Mouse (Mus musculus) adrenal gland, postnatal 14 days (tissue): ENCODE results near the gene Dbp. TPM values are rescaled to one million over a fixed set of nuclear protein-coding genes. Genes with fewer than 3 reads are reported as not detected.
"Not testable (repeated sequence)": the region's sequence is repeated elsewhere in the genome, so short reads cannot be mapped to it uniquely, and the experiment has no call there.

Experiments used
- DNase-seq: peaks from one replicate; pipeline ENCODE4 v3.0.0; 2021; ENCODE audit warnings: mixed read lengths
- long read RNA-seq, 2 experiments: library from polyadenylated mRNA; stranded (forward); transcript quantifications; one replicate each; pipeline ENCODE4 v2.0.0; 2021
- total RNA-seq: library from RNA; stranded (reverse); gene quantifications from 2 replicates; pipeline ENCODE4 v1.2.3, GENCODE M21; 2021

The Dbp gene
- 31.2 and 46.3 TPM in 2 replicates for total RNA-seq
- long read RNA-seq, experiment 1, transcript Dbp-201 (4 exons, 1,837 nt): major isoform, 57 of 78 reads
- long read RNA-seq, experiment 1, transcript Dbp-205 (2 exons, 1,732 nt): minor isoform, 8 of 78 reads
- long read RNA-seq, experiment 1, partial matches to known transcripts: 4 of 78 reads
- long read RNA-seq, experiment 1, other reads (novel, unspliced or antisense): 5 of 78 reads
- long read RNA-seq, experiment 2, transcript Dbp-204 (3 exons, 1,156 nt): minor isoform, 5 of 61 reads
- long read RNA-seq, experiment 2, transcript Dbp-201 (4 exons, 1,837 nt): major isoform, 49 of 61 reads
- long read RNA-seq, experiment 2, partial matches to known transcripts: 4 of 61 reads
- long read RNA-seq, experiment 2, other reads (novel, unspliced or antisense): 2 of 61 reads

- DNase-seq: peak; percentile 99
These were observed at the start of gene Dbp for GRCm38 (mm10) chr7:45704730-45705442. Dbp (plus strand) TSS chr7:45705088.

- no peak for DNase-seq
These were observed 44.0 kb upstream of the Dbp start for GRCm38 (mm10) chr7:45660746-45661478.

- not testable (repeated sequence) for DNase-seq
These were observed 43.2 kb upstream of the Dbp start for GRCm38 (mm10) chr7:45661702-45662101.

GRCm38 (mm10) chr7:45665303-45666138, 39.4 kb upstream of the Dbp start:
- no peak for DNase-seq

- DNase-seq: no peak
These were observed 38.7 kb upstream of the Dbp start, which contains the start of gene Fut2 for GRCm38 (mm10) chr7:45666161-45666560. Fut2 (minus strand) TSS chr7:45666394.

GRCm38 (mm10) chr7:45667761-45668160, 37.1 kb upstream of the Dbp start:
- no peak for DNase-seq

GRCm38 (mm10) chr7:45668921-45669320, 36.0 kb upstream of the Dbp start:
- DNase-seq: no peak

- DNase-seq: no peak
These were observed 27.1 kb upstream of the Dbp start for GRCm38 (mm10) chr7:45677627-45678295.

GRCm38 (mm10) chr7:45678513-45678912, 26.4 kb upstream of the Dbp start:
- DNase-seq: peak; percentile 72

- peak; percentile 80 for DNase-seq
These were observed 24.8 kb upstream of the Dbp start for GRCm38 (mm10) chr7:45679966-45680621.

- no peak for DNase-seq
These were observed 23.7 kb upstream of the Dbp start for GRCm38 (mm10) chr7:45681046-45681736.

- peak; percentile 94 for DNase-seq
These were observed 22.5 kb upstream of the Dbp start for GRCm38 (mm10) chr7:45682144-45683126.

GRCm38 (mm10) chr7:45683396-45684050, 21.4 kb upstream of the Dbp start, which contains the start of gene Ntn5:
Ntn5 (plus strand) TSS chr7:45684022.
- no peak for DNase-seq

- DNase-seq: no peak
These were observed 19.1 kb upstream of the Dbp start for GRCm38 (mm10) chr7:45685811-45686210.

- DNase-seq: no peak
These were observed 18.0 kb upstream of the Dbp start for GRCm38 (mm10) chr7:45686841-45687240.

GRCm38 (mm10) chr7:45689099-45689498, 15.8 kb upstream of the Dbp start:
- no peak for DNase-seq

GRCm38 (mm10) chr7:45689800-45690199, 15.1 kb upstream of the Dbp start:
- peak; percentile 43 for DNase-seq

- no peak for DNase-seq
These were observed 12.5 kb upstream of the Dbp start for GRCm38 (mm10) chr7:45692364-45692763.
